Mouse (Mus musculus) A20 (cell line): ENCODE data around the gene Cep85l.
A peak's percentile ranks its signal among the peaks of the same experiment; 100 is the strongest.

Experiments
- DNase-seq: peaks from one replicate; pipeline ENCODE4 v3.0.0-alpha.2; 2011; ENCODE audit warnings: low read depth, low spot score

Gene Cep85l

GRCm38 (mm10) chr10:53379709-53380106, at the start of gene Cep85l:
Gene Cep85l (minus strand): TSS chr10:53379947.
- peak; percentile 91 for DNase-seq

DNA sequence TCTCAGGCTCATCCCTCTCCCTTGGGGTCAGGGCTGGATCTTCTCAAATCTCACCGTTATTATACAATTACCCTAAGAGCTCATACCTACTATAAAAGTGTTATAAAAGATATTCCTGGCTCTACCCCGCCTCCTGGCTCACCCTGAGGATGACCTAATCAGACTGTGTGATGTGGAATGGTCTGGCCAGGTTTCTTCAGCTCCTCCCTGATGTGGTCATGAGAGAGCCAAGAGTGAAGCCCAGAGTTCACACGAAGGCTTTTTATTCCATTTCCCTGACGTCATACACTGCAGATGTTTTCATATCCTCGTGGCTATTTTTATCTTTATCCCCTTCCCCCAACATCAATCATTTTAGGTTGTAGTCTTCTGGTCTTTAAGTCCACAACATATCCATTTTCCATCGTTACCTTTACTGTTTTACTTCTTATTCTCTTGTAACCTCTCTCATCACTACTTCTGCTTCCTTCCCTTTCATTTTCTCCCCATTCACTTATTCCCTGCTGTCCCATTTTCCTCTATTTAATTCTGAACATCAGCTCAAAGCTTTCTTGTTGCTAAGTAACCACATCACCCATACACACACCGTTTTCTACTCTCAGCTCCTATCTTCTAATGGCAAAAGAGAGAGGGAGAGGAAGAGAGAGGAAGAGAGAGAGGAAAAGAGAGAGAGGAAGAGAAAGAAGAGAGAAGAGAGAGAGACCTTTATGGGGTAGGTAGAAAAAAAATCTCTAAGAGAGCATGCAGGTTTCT, 49.1 kb upstream of the Cep85l start:
- DNase-seq = no peak

DNA sequence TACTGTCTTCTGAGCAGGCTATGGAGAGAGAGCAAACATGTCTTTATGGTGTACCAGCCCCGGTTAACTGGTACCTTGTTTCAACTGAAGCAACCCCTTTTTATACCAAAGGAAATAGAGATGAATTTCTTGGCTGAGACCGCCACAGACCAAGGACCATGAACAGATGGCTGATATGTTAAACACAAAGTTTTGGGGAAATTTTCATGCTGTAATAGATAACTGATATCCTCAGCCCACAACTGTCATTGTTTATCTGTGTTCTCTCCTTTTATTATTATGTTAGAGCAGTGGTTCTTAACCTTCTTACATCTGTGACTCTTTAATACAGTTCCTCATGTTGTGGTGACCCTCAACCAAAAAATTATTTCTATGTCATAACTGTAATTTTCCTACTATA, 46.8 kb upstream of the Cep85l start:
- DNase-seq = no peak

- DNase-seq = no peak
These were observed 43.3 kb upstream of the Cep85l start for GRCm38 (mm10) chr10:53423091-53423490.

DNA sequence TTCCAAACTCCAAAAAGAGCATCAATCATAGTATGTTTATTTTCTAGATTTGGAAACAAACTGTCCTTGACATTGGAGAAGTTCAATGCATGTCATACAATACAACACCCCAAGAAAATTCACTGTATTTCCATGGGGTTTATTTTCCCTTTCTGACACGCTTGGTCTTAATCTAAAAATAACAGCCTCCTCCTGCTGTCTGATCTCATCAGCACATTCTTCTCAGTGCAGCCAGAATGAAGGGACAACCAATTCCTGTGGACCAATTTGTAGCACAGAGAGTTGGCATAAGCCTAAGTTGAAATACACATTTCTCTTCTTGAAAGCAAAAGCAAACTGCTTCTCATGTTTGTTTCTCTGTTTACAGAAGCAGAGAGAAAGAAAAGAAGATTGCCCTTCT, 42.5 kb upstream of the Cep85l start:
- DNase-seq = no peak

GRCm38 (mm10) chr10:53421613-53422012, 41.9 kb upstream of the Cep85l start:
- DNase-seq = no peak

DNA sequence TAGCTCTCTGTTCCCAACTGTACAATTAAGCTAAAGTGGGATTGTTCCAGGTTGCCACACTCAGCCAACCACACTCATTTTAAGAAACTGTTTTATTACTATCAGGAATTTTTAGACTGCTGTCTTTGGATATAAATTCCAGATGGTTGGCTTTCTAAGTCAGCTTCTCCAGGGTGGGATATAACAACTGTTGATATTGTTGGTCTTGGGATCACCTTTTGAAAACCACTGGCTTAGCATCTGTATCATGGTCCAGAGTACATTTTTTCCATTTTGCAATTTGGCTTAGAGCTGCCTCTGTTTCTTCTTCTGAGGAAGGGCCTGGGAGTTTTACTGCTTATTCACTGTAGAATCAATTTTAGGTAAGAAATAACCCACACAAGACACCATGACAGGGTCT, 40.3 kb upstream of the Cep85l start:
- DNase-seq = no peak

DNA sequence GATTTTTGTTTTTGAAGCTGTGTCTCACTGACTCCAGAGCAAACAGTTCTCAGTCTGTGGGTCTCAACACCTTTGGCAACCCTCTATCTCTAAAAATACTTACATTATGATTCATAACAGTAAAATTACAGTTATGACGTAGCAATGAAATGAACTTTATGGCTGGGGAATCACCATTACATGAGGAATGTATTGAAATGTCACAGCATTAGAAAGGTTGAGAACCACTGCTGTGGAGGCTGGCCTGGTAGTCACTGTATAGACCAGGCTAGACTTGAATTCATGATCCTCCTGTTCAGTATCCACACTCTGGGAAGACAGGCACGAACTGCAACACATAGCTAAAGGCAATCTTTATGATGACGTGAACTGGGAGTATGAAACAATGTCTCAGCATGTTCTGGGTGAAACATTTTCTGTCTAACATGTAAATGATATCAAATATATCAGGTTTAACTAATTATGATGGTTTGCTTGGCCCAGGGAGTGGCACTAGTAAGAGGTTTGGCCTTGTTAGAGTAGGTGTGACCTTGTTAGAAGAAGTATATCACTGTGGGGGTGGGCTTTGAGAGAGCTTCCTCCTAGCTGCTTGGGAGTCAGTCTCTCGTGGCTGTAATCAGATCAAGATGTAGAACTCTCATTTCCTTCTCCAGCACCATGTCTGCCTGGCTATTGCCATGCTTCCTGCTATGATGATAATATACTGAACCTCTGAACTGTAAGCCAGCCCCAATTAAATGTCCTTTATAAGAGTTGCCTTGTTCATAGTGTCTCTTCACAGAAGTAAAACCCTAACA, 39.6 kb upstream of the Cep85l start:
- DNase-seq = no peak

DNA sequence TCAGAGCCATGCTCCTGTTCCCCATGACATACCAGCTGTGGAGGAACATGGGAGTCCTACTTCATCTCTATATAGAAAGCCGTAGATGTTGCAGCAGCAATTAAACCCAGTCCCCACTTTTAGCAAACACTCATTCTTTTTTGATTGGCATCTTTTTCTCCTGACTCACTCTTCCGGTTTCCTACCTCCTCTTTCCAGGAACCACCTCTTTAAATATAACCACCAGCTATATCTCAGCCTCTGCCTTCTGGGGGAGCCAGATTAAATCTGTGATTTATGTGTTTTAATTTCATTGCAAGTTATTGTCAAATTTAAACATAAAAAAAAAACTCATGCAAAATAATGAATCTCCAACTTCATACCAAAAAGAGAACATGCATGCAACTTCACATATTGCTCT, 37.3 kb upstream of the Cep85l start:
- DNase-seq = no peak

DNA sequence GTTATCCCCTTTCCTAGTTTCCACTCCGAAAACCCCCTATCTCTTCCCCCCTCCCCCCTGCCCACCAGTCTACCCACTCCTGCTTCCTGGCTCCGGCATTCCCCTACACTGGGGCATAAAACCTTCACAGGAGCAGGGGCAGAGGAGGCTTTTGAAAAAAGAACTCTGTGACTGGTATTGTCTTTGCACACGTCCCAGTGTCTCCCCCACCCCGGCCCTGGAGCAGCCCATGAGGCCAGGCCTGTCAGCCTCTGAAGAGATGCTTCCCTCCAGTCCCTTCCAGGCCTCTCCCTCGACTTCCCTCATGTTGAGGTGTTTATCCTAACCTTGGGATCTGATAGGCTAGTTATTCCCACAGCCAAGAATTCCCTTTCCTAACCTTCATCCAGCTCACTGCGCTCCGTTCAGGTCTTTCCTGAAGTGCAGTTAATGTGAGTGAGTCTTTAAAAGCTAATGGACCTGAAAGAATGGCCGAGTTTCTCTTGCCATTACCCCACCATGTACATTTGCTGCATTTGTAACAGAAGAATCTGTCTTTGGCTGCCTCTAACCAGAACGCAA, 36.5 kb upstream of the Cep85l start:
- no peak for DNase-seq

- no peak for DNase-seq
These were observed 35.5 kb upstream of the Cep85l start for GRCm38 (mm10) chr10:53415252-53415651.

DNA sequence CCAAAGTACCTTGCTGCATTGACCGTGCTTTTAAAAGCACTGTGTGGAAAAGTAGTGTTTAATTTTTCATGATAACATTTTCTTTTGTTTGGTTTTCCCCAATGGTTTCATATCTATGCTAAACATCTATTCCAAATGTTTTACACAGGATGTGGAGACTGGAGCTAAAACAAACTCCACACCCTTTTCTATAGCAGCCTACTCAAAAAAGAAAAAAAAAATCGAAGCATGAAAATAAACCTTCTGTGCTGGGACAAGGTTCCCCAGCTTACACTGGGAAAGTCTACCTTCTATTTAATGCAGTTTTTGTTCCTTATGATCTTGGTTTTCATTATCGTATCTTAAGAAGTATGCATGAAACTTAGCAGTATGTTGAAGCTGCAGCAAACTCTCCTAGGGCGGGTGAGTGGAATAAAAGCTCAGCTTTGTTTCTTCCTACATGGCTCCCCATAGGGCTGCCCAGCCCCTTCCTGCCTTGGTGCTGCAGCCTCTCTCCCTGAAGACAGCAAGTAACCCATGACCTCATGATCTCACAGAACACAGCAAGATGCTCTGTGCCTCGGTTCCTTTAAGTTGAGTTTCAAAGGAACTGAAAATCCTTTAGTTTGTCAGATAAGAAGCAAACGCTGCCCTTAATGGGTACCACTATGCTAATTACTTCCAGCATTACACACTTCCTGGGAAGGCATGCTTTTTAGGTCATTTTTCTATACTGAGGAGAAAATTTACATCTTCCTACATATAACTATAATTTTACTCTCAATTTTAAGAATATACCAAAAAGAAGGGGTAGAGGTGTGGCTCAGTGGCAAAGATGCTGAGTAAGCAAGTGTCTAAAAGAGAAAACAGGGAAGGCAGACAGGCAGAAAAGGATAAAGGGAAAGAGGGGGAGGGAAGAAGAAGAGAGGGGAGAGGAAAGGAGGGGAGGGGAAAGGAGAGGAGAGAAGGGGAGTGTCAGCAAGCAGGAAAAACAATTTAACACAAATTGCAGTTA, 34.6 kb upstream of the Cep85l start:
- no peak for DNase-seq

GRCm38 (mm10) chr10:53412936-53413335, 33.2 kb upstream of the Cep85l start:
- no peak for DNase-seq

DNA sequence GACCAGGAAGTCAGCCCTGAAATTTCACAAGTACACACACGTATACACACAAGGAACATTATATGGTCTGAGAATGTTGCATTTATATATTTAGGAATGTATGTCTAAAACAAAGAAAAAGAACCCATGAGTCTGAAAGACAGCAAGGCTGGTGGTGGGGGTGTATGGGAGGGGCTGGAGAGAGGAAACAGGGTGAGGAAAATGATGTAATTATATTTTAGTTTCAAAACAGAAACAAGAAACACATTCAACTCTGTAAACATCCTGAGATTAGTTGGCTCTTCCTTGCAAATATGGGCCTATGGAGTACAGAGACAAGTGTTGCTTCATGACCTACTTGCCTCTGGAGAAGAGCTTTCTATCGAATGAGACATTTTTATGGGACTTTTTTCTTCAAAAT, 32.4 kb upstream of the Cep85l start:
- DNase-seq = no peak

DNA sequence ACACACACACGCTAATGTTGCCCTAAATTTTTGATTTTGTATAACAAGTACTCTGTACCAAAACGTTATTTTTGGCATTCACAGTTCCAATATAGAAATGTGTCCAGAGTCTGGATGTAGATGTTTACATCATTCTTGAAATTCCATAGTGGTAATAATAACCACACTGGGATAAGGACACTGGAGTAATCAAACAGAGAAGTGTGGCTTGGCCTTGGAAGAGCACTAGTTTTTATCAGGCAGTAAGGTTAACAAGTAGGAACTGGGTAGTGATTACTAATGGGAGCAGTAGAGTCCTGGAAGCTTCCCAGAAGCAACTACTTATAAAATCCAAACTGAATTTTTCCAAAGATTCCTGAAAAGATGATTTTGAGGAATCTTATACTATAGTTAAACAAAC, 31.1 kb upstream of the Cep85l start:
- no peak for DNase-seq

DNA sequence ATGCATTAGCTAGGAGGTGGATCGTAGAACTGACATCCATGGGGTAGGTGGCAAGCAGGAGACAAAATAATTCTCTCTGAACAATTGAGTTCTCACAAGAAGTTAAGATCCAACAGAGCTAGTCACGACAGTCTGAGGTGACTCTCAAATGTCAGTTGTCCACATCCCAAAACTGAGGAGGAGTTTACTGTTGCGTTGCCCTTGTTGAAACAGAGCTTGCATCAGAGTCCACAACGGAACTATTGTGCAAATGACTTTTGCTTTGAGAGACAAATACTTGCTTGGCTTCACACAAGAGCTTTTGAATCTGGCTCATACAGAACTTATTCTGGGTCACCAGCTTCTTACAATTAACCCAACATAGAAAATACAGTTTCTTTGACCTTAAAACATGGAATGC, 27.7 kb upstream of the Cep85l start:
- no peak for DNase-seq

DNA sequence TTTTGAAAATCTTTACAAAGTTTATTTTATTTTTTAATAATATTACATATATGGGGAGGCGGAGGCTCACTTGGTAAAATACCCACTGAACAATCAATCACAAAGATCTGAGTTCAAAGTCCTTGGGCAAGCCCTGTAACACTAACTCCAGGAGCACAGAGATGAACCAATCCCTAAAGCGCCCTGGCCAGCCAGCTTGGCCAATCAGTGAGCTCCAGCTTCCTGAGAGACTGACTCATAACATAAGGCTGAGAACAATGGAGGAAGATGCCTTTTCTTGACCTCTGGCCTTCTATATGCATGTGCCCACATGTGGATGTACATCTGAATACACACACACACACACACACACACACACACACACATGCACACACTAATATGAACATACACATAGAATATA, 27.1 kb upstream of the Cep85l start:
- DNase-seq = no peak

DNA sequence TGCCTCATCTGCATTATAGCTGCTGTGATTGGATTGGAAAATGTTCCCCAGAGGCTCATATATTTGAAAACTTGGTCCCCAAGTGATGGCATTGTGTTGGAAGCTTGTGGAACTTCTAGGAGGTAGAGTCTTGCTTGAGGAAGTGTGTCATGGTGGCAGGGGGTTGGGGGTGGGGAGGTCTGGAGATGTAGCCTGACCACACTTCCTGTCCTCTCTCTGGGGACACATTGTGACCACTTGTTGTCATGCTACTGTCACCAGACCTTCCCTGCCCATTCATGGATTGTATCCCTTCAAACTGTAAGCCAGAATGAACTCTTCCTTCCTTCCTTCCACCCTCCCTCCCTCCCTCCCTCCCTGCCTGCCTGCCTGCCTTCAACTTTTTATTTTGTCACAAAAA, 22.5 kb upstream of the Cep85l start:
- DNase-seq = no peak

DNA sequence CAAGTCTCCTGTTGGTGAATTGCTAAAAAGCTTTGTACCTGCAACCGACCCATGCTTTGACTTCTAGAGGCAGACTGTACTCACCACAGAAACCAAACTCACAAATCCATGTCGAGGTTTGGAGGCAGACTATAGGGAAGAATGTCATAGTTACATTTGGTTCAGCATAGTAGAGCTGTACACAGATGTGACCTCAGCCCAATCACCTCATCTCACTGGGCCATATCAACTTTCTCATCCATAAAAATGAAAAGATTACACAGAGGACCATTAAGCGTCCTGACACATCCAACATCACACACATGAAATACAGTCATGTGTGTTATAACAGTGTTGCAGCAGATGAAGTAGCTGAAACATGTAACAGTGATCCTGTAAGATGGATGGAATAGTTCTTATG, 19.3 kb upstream of the Cep85l start:
- DNase-seq = no peak

GRCm38 (mm10) chr10:53398540-53398902, 18.8 kb upstream of the Cep85l start:
- DNase-seq = no peak

- no peak for DNase-seq
These were observed 18.2 kb upstream of the Cep85l start for GRCm38 (mm10) chr10:53397846-53398539.
